Mouse (Mus musculus): ENCODE results near the gene Abhd4. TPM values are rescaled to one million over a fixed set of nuclear protein-coding genes. Genes with fewer than 3 reads are reported as not detected.

Abhd4 gene
- polyA plus RNA-seq, 1 experiment from 2014 or later: 39.9 TPM

GRCm38 (mm10) chr14:54232811-54233558 is 21.0 kb upstream of the Abhd4 start:
- no peaks in the 10 kb centered on the region for H3K9me3 ChIP-seq

DNA sequence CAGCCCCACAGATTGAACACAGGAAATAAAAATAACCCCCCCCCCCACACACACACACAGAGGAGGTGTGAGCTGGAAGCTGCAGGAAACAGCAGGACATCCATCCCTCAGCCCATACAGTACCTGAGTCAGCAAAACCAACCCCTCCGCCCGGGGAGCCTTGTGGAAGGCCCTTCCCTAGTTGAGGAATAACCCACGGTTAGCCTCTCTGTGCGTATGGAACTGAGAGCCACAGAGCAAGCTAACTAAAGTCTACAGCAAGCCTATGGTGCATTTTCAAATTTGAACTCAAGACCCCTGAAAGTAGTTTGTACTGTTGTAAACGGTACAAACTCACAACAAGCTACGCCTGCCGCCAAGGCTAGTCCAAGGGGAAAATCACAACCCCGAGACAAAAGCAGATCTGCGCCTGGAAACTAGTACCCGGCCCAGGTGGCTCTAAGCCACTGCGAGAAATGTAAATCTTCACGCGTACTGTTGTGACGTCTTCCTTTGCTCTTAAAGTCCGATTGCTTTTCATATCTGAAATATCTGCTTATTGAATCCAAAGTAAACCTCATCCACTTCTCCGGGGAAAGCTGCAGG is 20.3 kb upstream of the Abhd4 start:
- H3K36me3 ChIP-seq (replicated peaks): peaks cover 24% of the 10 kb centered on the region
- 78% methylated on average over 16 of the region's 16 CpGs for WGBS
- no peaks in the 10 kb centered on the region for H3K9me3 ChIP-seq
- H3K27me3 ChIP-seq (replicated peaks; ENCODE audit: low read depth, poor library complexity, severe bottlenecking): no peaks in the 10 kb centered on the region; the same call in 1 of the 2 replicates
- no peak for DNase-seq (ENCODE audit: low spot score)
- H3K27ac ChIP-seq (replicated peaks): no peak overlapping the region; the same call in 1 of the 2 replicates
- H3K4me1 ChIP-seq: peaks cover 21% of the 10 kb centered on the region
- H3K4me3 ChIP-seq: no peak overlapping the region

More at GRCm38 (mm10) chr14:54232811-54233558, 21.0 kb upstream of the Abhd4 start:
- WGBS: 46% methylated on average over 9 of the region's 9 CpGs
- no peak for DNase-seq (ENCODE audit: low spot score)
- no peaks in the 10 kb centered on the region; the same call in 1 of the 2 replicates for H3K27me3 ChIP-seq (replicated peaks; ENCODE audit: low read depth, poor library complexity, severe bottlenecking)
- H3K36me3 ChIP-seq (replicated peaks): peaks cover 23% of the 10 kb centered on the region
- no peak overlapping the region for H3K4me3 ChIP-seq
- peaks cover 28% of the 10 kb centered on the region for H3K4me1 ChIP-seq
- H3K27ac ChIP-seq (replicated peaks): peak overlapping the region; percentile 12; the same call in 1 of the 2 replicates

DNA sequence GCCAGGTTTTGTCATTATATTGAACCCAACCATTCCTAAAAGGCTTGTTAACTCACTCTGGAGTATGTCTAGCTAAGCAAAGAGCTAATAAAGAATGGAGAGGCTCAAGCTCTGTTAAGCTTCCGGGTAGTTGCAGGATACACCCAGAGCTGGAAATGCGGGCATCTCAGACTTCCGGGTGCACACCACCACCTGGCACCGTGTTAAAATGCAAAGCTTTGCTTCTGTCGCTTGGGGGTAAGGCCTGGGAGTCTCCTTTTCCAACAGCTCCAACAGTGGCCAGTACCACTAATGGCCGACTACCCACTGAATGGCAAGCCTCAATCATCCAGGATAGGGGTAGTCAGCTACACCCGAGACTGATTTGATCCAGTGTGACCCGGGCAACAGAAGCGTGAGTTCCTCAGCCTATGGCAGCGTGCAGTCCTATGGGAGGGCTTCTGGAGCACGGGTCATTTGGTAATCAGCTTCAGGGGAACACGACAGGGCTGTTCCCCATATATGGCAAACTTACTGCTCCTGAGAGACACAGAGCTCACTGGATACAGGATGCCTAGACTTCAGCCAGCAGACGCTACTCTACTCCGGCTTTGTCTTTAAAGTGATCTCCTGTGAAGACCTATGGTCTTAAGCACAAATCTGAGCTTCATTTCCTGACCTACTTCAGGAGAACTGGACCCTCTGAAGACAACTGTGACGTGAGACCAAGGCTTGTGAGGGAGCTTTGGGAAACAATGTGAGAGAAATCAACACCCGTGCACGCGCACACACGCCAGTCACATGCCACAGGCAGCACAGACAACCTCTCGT is 19.6 kb upstream of the Abhd4 start:
- no peaks in the 10 kb centered on the region for H3K9me3 ChIP-seq
- no peak overlapping the region; the same call in 1 of the 2 replicates for H3K27ac ChIP-seq (replicated peaks)
- no peaks in the 10 kb centered on the region; the same call in 1 of the 2 replicates for H3K27me3 ChIP-seq (replicated peaks; ENCODE audit: low read depth, poor library complexity, severe bottlenecking)
- peaks cover 13% of the 10 kb centered on the region for H3K4me1 ChIP-seq
- peaks cover 27% of the 10 kb centered on the region for H3K36me3 ChIP-seq (replicated peaks)
- 80% methylated on average over 20 of the region's 20 CpGs for WGBS
- no peak overlapping the region for H3K4me3 ChIP-seq
- DNase-seq (ENCODE audit: low spot score): no peak

- peaks cover 13% of the 10 kb centered on the region for H3K4me1 ChIP-seq
- H3K9me3 ChIP-seq: no peaks in the 10 kb centered on the region
- no peak overlapping the region for H3K4me3 ChIP-seq
- H3K27ac ChIP-seq (replicated peaks): no peak overlapping the region
- 91% methylated on average over 5 of the region's 5 CpGs for WGBS
- H3K27me3 ChIP-seq (replicated peaks; ENCODE audit: low read depth, poor library complexity, severe bottlenecking): no peaks in the 10 kb centered on the region
- DNase-seq (ENCODE audit: low spot score): no peak
- peaks cover 39% of the 10 kb centered on the region for H3K36me3 ChIP-seq (replicated peaks)
Measured at GRCm38 (mm10) chr14:54235825-54236540, 18.0 kb upstream of the Abhd4 start.

DNA sequence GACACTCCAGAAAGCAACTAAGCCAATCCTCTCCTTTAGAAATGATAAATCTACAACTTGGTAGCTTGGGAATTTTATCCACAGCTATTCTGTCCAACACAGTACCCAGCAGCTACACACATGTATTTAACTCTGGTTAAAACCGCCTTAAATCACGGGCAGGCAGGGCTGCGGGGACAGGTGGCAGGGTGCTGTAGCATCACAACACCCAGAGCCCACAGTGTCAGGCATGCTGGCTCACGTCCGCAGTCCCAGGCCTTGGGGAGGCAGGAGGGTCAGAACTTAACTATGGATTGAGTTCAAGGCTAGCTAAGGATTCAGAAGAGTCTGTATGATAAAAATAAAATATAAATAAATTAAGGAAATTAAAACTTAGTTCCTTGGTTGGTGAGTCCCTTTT is 17.1 kb upstream of the Abhd4 start:
- H3K4me1 ChIP-seq: peaks cover 10% of the 10 kb centered on the region
- no peak overlapping the region for H3K27ac ChIP-seq (replicated peaks)
- no peak overlapping the region for H3K4me3 ChIP-seq
- DNase-seq (ENCODE audit: low spot score): no peak
- no peaks in the 10 kb centered on the region for H3K9me3 ChIP-seq
- H3K36me3 ChIP-seq (replicated peaks): peaks cover 48% of the 10 kb centered on the region
- WGBS: 93% methylated on average over 5 of the region's 5 CpGs
- H3K27me3 ChIP-seq (replicated peaks; ENCODE audit: low read depth, poor library complexity, severe bottlenecking): no peaks in the 10 kb centered on the region

- peak; percentile 78 for DNase-seq (ENCODE audit: low spot score)
- peaks cover 67% of the 10 kb centered on the region for H3K36me3 ChIP-seq (replicated peaks)
Measured at GRCm38 (mm10) chr14:54239002-54239736, 14.8 kb upstream of the Abhd4 start.

GRCm38 (mm10) chr14:54240542-54240941 is 13.4 kb upstream of the Abhd4 start:
- Histone ChIP-seq H3K4me3 (no peak overlapping the region), H3K27ac (replicated peaks) (no peak overlapping the region), H3K27me3 (replicated peaks; ENCODE audit: low read depth, poor library complexity, severe bottlenecking) (no peaks in the 10 kb centered on the region), H3K36me3 (replicated peaks) (peaks cover 62% of the 10 kb centered on the region), H3K9me3 (no peaks in the 10 kb centered on the region), H3K4me1 (0 out of 2 replicates have a peak, but pooled peaks cover 6% of the 10 kb centered on the region)
- 88% methylated on average over 5 of the region's 5 CpGs for WGBS
- no peak for DNase-seq (ENCODE audit: low spot score)

More at GRCm38 (mm10) chr14:54239002-54239736, 14.8 kb upstream of the Abhd4 start:
- no peaks in the 10 kb centered on the region for H3K27me3 ChIP-seq (replicated peaks; ENCODE audit: low read depth, poor library complexity, severe bottlenecking)
- 24% methylated on average over 7 of the region's 7 CpGs for WGBS
- H3K9me3 ChIP-seq: no peaks in the 10 kb centered on the region
- 0 out of 2 replicates have a peak, but pooled peaks cover 4% of the 10 kb centered on the region for H3K4me1 ChIP-seq
- no peak overlapping the region for H3K27ac ChIP-seq (replicated peaks)
- no peak overlapping the region for H3K4me3 ChIP-seq

- peaks cover 13% of the 10 kb centered on the region; the same call in 1 of the 2 replicates for H3K4me1 ChIP-seq
- H3K27ac ChIP-seq (replicated peaks): no peak overlapping the region
- H3K27me3 ChIP-seq (replicated peaks; ENCODE audit: low read depth, poor library complexity, severe bottlenecking): no peaks in the 10 kb centered on the region
- H3K9me3 ChIP-seq: no peaks in the 10 kb centered on the region
- peaks cover 84% of the 10 kb centered on the region for H3K36me3 ChIP-seq (replicated peaks)
- H3K4me3 ChIP-seq: no peak overlapping the region
- DNase-seq (ENCODE audit: low spot score): no peak
- 73% methylated on average over 3 of the region's 3 CpGs for WGBS
Measured at GRCm38 (mm10) chr14:54244183-54244582, 9.8 kb upstream of the Abhd4 start.

GRCm38 (mm10) chr14:54246232-54246631 is 7.8 kb upstream of the Abhd4 start:
- Histone ChIP-seq H3K9me3 (no peaks in the 10 kb centered on the region), H3K4me1 (peaks cover 26% of the 10 kb centered on the region; the same call in 1 of the 2 replicates), H3K27me3 (replicated peaks; ENCODE audit: low read depth, poor library complexity, severe bottlenecking) (no peaks in the 10 kb centered on the region), H3K27ac (replicated peaks) (no peak overlapping the region), H3K36me3 (replicated peaks) (peaks cover 79% of the 10 kb centered on the region), H3K4me3 (no peak overlapping the region)
- 87% methylated on average over 3 of the region's 3 CpGs for WGBS
- DNase-seq (ENCODE audit: low spot score): no peak

DNA sequence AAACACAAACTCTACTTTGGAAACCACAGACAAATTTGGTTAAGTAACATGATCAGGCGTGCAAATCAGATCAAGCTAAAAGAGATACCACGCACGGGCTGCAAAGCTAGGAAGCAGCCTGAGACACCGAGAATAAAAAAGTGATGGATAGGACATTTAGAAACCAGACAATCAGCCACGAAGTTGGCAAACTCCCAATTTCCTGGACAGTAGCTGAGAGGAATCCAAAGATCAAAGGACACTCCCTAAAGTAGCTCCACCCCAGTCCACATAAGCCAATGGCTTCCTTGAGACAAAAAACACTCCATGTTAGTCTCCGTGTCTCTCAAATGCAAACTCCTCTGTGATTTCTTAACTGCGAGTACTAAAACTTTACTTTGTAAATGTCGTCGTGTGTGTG is 4.7 kb upstream of the Abhd4 start:
- WGBS: 71% methylated on average over 9 of the region's 9 CpGs

DNA sequence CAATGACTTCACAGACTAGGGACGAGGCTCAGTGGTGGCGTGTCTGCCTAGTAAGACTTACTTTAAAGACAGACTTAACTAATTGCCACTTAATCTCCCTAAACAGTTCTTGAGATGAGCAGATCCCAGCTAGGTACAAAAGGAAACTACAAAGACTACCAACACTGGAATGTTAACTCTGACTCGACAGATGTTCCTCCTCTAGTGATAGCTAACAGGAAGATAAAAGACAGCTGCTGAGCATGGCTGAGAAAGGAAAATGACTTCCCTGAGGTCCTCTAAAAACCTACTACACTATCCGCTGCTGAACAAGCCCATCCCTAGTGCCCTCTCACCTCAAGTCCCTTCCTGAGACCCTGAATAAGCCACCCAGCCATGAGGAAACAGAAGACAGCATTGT is 3.9 kb upstream of the Abhd4 start:
- no peak for DNase-seq (ENCODE audit: low spot score)
- Histone ChIP-seq H3K36me3 (replicated peaks) (peaks cover 46% of the 10 kb centered on the region), H3K4me1 (peaks cover 42% of the 10 kb centered on the region), H3K27ac (replicated peaks) (no peak overlapping the region), H3K27me3 (replicated peaks; ENCODE audit: low read depth, poor library complexity, severe bottlenecking) (no peaks in the 10 kb centered on the region), H3K4me3 (no peak overlapping the region), H3K9me3 (no peaks in the 10 kb centered on the region)
- 74% methylated on average over 4 of the region's 4 CpGs for WGBS

More for the DNA sequence above, 4.7 kb upstream of the Abhd4 start:
- no peak for DNase-seq (ENCODE audit: low spot score)
- Histone ChIP-seq H3K36me3 (replicated peaks) (peaks cover 51% of the 10 kb centered on the region), H3K27me3 (replicated peaks; ENCODE audit: low read depth, poor library complexity, severe bottlenecking) (no peaks in the 10 kb centered on the region), H3K9me3 (no peaks in the 10 kb centered on the region), H3K4me1 (peaks cover 35% of the 10 kb centered on the region), H3K27ac (replicated peaks) (no peak overlapping the region), H3K4me3 (no peak overlapping the region)

Data from embryonic facial prominence, embryonic 10.5 days (tissue).